Mouse (Mus musculus) urinary bladder, postnatal 10 days (tissue): ENCODE results near the gene Cldn5.

ENCODE experiments used
- DNase-seq: peaks from one replicate; pipeline ENCODE4 v3.0.0; 2022; ENCODE audit warnings: low spot score

The Cldn5 gene

GRCm38 (mm10) chr16:18776556-18777100, at the start of gene Cldn5:
Gene Cldn5 (plus strand): TSS chr16:18776847.
- no peak for DNase-seq

DNA sequence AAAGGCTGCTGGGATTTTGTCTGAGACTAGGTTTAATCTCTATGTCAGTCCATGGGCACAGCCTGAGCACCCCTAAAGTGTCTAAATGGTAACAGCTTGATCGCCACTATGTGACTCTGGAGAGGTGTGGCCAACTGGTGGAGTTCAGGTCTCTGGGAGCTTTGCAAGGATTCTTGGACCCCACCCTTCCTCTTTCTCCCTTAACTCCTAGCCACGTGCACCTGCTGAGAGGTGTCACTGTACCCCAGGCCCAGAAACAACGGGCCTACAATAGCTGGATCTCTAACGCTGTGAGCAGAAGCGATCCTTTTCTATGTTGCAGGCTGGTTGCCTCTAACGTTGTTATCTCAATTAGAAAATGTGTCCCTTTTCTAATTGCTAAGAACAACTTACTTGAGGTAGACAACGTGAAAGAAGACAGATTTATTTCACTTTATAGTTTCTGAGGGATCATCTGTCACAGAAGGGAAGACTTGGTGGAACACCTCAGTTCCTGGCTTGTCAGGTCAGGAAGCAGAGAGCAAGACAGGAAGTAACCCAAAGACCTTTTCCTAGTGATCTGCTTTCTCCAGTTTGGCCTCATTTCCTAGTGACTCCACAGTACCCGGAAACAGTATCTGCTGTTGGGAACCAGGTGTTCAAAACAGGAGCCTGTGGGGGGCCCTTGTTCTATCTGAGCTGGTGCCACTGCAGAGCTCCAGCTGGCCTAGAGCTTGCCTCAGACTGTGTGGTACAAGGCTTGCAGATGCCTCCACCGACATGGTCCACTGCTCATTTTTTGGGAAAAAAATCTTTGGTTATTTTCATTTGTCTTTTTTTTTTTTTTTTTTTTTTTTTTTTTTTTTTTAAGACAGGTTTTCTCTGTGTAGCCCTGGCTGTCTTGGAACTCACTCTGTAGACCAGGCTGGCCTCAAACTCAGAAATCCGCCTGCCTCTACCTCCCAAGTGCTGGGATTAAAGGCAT, 48.8 kb upstream of the Cldn5 start:
- DNase-seq: no peak

- DNase-seq: no peak
These were observed 47.5 kb upstream of the Cldn5 start for GRCm38 (mm10) chr16:18729185-18729584.

- no peak for DNase-seq
These were observed 46.0 kb upstream of the Cldn5 start for GRCm38 (mm10) chr16:18730640-18731039.

DNA sequence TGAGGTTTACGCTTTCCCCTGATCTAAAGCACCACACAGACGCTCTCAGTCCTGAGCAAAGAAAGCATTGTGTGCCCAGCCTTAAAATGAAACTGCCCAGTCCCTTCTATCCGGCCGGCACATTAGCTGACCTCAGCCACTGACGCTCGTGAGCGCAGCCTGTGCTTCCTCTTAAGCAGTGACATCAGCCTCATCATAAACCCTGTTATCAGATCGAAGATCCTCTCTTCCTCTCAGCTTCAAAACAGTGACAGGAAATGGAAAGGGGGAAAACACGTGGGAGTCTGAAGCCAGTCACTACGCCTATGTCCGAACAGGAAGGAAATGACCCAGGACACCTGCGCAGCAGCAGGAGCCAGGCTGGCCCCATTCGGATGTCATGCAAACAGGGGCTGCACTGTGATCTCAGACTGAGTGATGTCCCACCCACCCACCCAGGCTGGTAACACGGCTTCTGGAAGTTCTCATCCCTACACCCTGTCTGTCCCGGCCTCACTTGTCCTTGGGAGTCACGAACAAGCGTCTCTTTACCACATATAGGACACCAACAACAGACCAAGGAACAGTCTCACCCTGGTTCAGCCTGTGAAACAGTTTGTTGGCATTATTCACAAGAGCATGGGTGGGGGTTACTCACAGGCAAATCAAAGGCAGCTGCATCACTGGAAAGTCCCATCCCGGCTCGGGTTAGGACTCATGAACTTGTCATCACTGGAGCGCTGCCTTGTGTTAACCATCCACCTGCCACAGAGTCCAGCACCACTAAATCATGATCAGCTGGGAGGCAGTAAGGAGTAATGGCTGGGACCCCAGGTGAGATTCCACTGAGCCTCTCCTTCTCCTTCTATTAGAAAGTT, 43.3 kb upstream of the Cldn5 start:
- no peak for DNase-seq

DNA sequence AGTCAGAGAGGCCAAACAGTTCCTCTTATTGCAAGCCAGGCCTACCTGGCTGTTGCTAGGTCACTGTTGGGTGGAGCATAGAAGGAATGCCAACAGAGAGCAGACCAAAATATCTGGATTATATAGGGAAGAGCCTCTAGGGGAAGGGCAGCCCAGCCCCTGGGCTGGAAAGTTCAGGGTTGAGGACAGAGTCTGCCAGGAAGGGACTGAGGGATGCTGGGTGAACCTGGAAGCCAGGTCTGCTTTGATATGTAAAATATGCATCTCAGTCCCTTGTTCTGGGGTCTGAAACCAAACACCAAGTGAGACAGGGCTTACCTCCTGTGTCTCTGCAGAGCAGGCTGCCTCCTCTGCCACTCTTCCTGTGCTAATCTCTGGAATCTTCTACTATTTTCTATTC, 38.3 kb upstream of the Cldn5 start:
- DNase-seq: no peak

DNA sequence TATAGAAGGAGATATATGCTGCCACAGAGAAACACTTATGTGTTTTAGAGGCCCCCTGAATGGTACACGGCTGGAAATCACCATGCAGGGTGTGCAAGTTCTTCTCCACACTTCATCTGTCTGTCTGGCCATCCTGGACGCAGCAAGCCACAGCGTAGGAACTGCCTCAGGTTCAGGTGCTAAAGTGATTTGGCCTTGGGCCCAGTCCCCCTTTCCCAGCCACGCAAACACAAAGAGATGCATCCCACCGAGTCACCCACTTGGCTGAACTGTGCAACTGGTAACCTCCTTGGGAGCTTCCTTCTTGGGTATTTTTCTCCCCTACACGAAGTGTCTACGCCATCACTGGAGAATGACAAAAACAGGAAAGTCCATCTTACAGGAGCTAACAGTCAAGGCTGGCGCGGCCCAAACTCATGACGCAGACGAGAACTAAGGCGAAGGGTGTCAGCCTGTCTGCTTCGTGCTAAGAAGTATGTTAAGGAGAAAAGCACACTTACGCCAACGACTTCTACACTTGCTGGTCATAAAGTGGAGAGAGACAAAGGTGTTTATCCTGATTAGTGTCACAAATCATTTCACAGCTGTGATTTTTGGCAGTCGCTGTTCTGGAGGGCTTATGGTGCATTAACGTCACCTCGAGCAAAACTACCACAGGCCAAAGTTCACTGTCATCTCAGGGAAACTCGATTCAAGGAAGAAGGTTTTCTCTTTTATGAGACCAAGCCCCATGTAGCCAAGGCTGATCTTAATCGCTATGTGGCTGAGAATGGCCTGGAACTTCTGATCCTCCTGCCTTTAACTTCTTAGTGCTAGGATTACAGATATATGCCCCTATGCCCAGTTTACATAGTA, 30.2 kb upstream of the Cldn5 start:
- DNase-seq: no peak

DNA sequence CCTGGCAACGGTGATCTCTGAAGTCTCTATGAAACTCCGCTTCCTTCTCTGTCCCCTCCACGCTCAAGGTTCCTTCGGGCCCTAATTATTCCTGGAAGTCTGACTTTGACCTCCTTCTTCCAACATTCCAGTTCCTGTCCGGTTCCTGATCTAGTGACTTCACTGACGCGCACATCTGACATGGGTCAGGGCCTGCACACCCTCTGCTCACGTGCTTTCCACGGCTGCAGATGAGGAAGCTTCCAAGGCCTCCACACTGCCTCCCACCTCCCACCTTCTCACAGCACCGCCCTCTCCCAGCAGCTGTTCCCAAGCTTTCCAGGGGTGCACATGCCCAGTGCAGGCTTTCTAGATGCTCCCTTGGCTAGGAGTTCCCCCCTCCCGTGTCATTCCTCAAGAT, 25.5 kb upstream of the Cldn5 start:
- DNase-seq: no peak

DNA sequence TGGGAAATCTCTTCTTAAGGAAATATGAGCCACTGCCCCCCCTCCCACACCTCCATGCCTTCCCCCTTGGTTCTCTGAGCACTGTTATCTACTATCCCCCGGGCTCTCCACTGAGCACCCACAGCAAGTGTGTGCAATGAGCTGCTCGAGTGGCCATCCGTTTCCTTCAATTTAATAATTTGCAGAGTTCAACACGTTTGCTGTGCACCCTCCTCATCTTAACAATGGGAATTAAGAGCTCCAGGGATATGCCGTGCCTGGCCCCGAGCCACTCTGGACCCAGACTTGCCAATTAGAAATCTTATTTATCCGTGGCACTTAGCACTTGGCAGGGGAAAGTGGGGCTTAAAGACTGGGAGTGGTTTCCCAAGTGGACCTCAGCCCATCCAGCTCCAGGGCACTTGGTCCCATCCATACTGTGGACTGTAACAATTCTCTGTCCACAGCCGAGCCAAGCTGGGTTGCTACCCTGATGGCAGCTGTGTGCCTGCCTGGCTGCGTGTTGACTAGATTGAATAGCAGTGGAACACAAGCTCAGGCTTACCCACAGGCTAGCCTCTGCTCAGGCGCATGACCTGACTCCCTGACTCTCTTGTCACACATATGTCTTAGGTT, 24.7 kb upstream of the Cldn5 start:
- DNase-seq: no peak

- DNase-seq: no peak
These were observed 14.9 kb upstream of the Cldn5 start for GRCm38 (mm10) chr16:18761734-18762133.

DNA sequence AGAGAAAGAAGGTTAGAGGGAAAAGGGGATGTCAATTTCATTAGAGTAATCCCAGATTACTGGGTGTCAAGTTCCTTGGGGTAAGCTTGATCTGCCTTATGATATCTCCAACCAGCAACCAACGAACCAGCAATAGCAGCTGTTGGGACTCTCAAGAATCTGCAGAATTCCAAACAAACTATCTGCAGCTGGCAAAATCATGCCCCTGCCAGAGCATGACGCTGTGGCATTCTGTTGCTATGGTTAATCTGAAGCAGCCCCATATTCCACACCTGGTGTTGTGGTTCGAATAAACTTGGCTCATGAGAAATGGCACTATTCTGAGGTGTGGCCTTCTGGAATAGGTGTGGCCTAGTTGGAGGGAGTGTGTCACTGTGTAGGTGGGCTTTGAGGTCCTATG, 13.7 kb upstream of the Cldn5 start:
- DNase-seq: no peak

DNA sequence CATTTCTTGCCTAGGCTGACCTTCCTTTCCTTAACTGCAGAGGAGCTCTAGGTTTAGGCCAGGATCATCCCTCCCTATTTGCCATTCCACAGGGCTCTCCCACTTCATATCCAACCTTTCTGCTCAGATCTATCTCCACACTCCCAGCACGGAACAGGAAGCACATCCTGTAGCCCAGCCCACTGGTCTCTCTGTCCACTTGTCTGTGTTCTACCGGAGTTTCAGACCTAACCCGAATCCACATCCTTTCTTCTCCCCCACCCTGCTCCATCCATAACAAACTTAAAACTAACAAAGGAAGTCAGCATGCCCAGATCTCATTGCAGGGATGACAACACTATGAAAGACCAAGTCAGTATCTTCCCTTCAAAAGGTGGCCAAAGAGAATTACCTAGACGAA, 10.3 kb upstream of the Cldn5 start:
- DNase-seq: no peak

GRCm38 (mm10) chr16:18769501-18769900, 7.1 kb upstream of the Cldn5 start:
- no peak for DNase-seq

DNA sequence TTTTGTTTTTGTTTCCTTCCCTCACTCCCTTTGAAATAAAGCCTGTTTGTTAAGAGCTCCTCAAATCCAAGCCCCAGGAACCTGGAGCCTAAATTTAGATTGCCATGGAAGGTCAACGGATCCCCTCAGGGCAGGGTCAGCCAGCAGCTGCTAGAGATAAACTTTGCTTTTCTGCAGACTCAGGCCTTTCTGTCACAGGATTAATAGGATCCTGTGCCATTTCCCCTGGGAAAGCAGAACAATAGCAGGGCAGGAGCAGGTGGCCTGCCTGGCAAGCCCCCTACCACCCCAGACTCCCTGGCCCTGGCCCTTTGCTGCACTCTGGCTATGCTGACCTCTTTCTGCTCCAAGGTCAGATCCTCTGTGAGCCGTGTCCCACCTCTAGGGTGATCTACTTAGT, 2.7 kb upstream of the Cldn5 start:
- DNase-seq: no peak

- no peak for DNase-seq
These were observed 759 bp upstream of the Cldn5 start for GRCm38 (mm10) chr16:18775621-18776555.

GRCm38 (mm10) chr16:18777101-18778080, 744 bp downstream of the Cldn5 start:
- no peak for DNase-seq

DNA sequence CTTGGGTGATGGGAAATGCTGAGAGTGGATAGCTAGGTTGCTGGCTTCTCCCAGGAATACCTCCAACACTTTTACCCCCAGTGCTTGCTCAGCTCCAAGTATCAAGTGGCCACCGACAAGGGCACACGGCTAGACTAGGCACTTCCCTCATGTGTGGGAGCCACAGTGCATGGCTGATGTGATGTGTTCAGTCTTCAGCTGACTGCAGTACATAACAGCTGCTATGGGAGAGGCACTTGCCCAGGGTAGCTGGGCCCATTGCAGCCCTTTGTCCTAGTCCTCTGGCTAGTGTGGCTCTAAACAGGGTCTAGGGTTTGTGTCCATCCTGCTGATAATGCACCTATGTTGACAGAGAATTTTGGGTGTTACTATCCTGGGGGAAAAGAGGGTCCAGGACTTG, 1.8 kb downstream of the Cldn5 start:
- DNase-seq: no peak

DNA sequence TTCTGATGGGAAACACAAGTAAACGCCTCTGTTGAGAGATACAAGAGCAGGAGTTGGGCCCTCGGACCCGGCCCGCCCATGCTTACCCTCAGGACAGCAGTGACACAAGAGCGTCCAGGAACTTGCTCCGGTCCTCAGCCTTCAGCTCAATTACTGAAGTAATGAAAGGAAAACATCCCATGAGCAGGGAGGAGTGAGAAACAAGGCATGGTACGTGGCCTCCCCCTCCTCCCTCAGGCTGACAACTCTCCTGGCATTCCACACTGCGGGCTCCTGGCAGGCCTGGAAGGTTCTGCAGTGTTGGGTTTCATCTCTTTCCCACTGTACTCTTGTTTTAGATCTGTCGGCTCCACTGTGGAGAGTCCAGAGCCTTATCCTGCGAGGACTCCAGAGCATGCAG, 5.2 kb downstream of the Cldn5 start:
- DNase-seq: no peak

DNA sequence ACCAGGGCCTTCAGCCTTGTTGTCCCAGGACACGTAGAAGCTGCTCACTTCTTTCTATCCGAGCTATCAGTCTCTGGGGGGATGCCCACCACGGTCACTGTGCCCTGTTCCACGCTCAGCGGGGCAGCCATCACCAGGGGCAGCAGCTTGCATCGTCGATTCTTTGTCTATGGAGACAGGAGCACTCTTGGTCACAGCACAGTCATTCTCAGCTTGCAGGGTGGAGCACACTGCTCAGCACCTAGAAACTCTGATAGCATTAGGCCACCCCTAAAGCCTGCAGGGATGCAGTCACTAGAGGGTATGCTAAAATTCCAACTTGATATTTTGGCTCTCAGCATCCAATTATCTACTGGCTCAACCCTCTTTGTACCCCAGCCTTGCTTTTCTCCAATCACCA, 8.4 kb downstream of the Cldn5 start:
- no peak for DNase-seq
